Mouse (Mus musculus) embryo, embryonic 11.5 days (tissue): ENCODE results near the gene Slc38a4.

Experiments used
- DNase-seq: peaks from one replicate; pipeline ENCODE4 v3.0.0-alpha.2; 2012; ENCODE audit warnings: low read depth, low spot score

Slc38a4 gene

DNA sequence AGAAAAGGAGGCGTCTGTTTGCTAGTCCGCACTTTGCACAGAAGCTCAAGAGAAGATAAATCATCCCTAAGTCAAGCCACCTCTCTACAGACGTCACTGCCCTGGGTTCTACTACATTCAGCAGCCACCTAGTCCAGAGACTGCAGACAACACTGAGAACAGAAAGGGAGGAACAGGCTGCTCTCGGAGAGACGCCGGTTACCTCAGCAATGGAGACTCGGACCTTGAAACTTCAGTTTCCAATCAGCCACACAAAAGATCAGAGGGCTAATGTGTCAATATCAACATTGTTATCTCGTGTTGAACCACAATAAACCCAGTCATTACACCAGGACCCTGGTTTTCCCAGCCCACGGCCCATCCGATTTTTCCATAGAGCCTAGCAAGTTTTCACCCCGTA is 36.4 kb downstream of the Slc38a4 start:
- no peak for DNase-seq

DNA sequence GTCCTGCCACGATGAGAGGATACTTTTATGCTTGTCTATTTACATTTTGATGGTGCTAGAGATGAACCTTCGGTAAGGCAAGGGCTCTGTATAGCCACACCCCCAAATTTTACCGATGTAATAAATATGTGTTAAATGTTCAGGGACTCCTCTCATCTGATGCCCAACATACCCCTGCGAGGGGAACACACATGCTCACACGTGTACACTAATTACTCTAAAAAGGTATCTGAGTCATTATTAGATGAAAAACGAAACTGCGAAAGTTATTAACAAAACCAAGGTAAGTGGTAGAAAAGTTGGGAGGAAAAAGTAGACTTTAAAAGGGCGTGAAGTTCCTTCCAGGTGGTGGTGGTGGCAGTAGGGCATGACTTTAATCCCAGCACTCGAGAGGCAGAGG is 38.6 kb downstream of the Slc38a4 start:
- DNase-seq: no peak

DNA sequence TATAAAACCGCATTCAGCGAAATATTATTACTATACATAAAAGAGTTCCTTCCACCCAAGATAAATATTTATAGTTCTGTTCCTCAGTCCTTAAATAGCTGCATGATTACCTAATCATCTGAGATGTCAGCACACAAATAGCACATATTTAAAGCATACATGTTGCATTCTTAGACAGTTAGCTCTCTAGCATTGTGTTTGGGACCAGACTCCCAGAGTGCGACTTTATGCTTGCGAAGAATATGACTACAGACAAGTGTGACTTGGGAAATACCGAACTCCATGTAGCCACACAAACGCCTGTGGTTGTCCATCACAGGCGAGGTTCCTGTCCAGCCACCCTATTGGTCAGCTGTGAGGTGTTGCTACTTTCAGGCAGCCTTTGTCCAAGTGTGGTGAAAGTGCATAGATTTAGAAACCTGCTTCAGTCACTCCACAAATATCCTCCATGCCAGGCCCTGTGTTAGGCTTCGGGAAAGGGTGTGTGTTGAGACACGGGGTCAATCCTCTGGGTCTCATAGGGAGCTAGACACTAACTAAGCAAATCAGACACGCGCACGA is 40.6 kb downstream of the Slc38a4 start:
- DNase-seq: no peak

DNA sequence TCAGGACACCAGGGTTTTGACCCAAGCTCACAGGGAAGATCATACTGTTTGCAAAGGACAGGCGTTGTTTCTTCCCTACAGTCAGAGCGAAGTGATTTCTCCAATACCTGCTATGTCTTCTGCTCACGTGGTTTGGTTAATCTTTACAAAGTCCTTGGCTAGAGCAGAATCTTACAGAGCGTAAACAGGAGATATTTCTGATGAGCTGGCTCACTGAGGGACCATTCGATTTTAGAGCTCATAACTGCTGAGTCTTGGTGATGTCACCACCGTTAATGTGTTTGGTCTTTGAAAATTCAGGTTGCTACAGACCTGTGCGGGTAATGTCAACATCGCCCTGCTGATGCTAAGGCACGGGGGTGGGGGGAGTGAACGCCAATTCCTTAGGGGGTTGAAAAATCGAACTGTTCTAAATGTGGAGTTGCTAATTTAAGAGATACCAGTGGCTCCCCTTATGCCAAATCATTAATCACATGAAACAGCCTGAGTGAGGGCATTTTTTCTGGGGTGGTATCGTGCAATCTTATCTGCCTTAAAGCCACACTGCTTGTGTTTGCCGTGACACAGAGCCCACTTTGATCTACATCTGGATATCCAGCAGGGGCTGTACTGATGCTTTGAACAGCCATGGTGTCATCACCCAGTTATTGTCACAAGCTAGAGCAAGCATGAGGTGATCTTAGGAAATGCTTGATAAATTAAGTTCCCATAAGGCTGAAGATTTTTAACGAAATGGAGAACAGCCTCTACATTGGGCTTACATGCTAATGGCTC is 44.0 kb downstream of the Slc38a4 start:
- DNase-seq: no peak

DNA sequence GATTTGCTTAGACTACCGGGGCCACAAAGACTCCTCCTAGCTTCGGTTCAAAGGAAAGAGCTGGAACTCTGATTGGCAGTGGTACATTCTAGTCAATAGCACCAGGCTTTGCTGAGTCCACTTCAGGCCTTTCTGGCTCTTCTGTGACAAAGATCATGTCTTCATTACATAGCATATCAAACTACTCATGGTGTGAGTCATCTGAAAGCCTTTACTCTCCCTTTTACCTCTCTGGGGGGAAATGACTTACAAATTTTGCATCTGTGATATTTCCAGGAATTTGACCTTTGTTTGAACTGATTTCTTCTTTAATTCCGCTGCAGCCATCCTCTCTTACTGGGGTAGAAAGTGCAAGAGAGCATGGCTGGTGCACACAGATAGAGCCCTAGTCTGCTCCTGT is 46.5 kb downstream of the Slc38a4 start:
- no peak for DNase-seq

DNA sequence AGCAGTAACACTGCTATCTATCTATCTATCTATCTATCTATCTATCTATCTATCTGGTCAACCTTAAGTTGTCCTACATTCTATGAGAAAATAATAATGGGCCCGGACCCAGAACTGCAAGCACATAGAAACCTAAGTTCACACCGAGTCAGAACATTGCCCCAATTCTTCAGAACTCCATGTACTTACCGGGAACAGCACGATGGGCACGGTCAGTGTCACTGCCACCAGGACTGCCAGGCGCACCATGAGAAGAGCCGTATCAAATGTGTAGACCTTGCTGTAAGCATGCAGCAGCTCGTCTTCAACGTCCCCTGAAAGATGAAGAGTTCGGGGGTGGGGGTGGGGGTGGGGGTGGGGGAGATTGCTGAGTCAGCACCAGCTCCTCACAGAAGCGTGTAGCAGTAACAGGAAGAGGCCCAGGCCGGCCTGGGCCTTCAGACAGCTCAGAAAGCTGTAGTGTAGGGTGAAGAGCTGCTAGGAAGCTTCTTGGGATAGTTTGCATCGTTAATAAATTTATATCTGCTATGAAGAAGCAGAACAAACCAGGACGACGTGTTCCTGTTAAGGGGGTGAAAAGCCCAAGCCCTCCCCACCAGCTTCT is 50.0 kb downstream of the Slc38a4 start:
- no peak for DNase-seq

DNA sequence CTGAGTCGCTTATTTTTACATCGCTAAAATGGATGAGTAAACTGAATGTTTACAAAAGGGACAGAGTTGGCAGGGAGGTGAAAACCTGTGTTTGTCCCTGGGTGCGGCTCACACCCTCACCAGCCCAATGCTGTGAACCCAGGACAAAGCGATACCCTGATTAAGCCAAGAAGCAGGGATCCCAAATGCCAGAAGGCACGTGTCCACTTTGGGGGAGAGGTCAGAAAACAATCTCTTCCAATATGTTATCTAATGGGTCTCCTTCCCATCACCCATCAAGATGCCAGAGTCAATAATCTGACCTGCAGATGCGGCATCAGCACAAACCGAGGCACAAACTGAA is 51.3 kb downstream of the Slc38a4 start:
- DNase-seq: no peak

DNA sequence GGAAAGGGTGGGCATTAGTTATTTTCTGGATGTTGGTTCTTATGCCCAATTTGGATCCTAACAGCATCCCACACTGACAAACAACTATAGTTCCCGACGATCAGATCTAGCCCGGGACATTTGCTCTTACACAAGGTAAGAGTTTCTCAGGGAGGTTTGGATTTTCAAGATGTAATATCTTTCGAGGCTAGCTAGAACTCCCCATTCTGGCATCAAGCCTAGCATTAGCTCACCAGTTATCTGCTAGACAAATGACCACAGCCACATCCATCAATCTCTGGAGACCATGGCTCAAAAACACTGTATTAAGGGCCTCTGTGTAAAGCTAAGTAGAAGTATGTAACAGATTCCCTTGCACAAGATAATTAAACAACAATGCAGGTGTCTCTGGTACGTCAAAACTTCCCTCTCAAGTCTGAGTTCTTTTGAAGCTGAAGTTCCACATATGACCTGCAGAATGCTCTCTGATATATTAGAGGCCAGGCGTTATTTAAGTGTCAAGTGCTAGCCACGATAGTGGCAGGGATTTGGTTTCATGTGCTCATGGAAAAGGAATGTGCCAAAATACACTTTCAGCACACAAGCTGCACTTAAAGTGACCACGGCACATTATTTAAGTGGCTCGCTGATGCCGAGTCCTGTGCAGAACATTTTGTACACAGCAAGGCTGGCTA is 51.8 kb downstream of the Slc38a4 start:
- peak; percentile 19 for DNase-seq

DNA sequence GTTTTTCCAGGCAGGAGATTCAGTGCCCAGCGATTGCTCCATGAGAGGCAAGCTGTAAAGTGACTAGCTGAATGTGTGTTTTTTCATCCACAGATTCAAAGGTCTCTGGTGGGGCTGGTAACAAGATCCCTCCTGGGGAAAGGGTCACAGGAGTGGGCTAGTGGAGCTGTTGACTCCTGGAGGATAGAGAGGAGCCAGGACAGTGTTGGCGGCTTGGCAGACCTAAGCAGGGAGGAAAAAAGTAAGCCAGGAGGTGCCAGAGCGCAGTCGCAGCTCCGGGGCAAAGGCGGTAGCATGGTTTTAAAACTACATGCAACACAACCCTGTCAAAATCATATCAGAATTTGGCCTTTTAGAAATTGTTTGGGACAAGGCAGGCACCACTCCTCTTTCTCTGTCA is 52.6 kb downstream of the Slc38a4 start:
- DNase-seq: no peak

DNA sequence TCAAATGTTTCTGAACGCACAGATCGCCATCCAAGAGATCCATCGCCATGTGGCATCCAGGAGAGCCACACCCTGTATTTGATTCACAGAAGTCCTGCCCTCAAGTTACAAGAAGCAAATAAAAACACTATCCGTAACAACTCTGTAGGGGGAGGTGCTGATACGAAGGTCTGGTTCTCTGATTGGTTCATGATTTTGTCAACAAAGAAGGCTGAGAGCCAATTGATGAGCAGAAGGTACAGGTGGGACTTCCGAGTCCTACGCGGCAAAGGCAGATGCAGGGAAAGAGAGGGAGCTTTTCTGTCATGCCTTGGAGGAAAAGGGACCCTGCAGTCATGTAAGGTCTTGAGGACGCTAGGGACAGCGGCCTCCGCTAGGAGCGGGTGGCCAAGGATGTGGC is 53.0 kb downstream of the Slc38a4 start:
- no peak for DNase-seq

DNA sequence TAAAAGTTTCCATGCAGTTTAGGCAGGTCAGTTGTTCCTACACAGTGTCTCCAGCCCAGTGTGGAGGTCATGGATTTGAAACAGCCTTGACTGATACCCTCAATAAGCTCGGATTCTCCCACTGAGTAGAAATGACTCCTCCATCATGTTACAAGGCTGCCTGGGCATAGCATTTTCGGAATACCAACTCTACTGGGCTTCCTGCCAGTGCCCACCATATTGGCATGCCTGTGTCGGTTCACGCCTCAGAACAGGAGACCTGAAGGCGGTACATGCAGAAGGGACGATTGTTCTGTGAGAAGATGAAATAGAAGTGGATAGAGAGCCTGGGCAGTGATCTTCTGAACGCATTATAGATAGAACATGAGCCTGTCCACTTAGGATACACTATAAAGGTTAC is 53.9 kb downstream of the Slc38a4 start:
- DNase-seq: no peak

DNA sequence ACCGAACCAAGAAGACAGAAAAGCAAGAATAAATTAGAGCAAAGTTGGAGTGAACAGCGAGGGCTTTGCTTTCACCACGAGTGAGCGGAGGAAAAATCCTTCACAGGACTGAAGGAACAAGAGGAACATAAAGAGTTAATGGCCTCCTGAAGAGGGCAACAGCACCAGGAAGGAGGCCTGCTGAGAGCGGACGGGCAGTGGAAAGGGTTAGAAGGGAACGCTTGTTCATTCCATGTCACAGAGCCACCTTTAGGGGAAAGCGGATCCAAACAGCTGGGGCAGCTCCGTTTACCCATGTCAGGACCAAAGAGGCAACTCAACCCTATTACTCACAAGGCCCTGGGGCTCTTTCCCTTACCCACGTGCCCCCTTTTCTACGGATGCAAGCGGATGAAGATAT is 54.3 kb downstream of the Slc38a4 start:
- DNase-seq: peak; percentile 17

DNA sequence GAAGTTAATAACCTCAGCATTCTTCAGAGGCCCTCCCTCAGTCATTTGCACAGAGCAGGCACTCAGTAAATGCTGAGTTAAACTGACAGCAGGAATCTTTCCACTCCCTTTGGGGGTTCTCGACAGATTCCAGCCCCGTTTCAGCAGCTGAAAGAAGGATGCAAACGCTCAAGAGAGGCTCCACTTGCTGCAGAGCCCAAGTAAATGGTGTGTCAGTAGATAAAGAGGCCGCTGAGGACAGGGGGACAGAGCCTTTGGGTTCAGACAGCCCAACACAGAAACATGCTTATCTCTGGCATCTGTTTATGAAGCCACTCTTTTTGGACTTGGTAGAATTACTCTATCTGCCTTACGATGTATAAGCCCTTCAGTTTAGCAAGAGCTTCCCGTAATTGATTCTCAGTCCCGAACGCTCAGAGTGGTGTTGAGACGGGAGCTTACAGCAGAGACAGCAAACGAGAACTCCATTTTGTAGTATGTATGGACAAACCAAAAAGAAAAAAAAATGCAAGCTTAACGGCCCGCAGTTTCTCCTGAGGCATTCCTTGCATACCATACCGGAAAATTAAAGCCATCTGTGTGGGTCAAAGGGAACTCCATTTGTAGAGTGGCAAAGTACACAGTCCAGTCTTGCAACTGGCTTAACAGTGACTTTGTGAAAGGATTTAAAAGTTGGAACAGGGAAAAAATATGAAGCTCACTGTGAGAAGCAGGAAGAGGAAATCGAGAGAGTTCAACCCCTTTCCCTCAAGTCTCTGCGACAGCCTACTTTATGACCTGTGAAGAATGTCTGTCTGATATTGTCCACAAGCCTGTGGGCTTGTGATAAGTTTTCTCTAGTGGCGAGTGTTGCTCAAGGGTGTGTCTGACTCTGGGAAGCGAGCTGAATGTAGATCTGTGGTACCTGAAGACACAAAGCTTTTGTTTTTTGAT is 55.2 kb downstream of the Slc38a4 start:
- peak; percentile 67 for DNase-seq

DNA sequence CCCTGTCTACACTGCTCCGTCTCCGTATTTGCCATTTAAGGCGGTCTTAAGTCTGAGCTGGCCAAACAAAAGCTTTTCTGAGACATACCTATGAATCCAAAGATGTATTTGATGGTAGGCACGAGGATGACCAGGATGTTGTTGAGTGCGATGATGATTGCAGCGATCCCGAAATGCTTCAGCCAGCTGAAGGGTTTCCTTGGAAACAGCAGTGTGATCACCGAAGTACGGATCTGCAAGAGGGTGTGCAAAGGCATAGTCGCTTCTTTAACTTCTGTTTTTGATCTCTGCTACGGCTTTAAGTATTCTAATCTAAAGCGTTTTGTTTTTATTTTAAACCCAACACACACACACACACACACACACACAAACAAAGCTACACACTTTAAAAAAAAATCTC is 56.4 kb downstream of the Slc38a4 start:
- DNase-seq: no peak

DNA sequence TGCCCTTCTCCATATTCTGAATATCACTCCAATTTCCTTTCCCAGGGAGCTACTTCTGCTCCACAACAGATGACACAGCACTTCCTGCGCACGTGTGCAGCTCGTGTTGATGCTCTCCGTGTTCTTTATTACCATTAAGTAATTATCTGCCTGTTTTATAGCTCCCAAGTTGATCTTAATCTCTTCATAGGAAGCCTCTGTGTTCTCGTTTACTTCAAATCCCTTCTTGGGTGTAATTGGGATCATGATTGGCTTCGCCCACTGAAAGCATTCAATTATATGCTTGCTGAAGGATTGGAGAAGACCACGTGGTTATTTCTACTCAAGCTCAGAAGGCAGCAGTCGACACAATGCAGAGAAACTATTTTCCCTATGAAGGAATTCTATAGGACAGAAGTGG is 70.1 kb downstream of the Slc38a4 start:
- DNase-seq: no peak

DNA sequence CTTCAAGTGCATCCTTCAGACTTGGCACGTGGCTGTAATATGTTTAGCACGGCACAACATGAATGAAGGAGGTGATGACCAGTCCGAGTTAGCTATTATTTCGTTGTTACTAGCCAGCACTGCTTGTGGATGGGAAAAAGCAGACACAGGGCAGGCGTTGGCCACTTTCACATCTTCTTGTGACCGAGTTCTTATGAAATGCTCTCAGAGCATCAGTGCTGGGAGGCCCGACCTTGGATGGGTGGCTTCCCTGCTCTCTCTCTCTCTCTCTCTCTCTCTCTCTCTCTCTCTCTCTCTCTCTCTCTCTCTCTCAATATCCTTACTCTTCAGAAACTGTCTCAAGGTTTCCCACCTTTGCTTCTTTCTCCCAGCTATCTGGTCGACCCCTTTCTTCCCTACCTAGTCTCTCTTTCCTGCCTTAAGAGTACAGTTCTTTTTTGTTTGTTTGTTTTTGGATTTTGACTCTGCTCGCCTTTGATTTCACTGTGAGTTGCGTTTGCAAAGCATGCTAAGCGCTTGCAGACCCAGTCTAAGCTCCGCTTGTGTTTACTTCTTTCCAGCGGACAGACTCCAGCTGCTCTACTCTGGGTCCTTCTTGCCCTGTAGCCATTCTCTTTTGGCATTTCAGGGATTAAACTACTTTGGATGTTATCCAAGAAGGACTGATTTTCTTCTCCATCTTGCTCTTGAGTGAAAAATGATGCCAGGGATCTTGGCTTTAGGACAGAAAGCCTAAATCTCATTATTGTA is 72.0 kb downstream of the Slc38a4 start:
- DNase-seq: no peak

DNA sequence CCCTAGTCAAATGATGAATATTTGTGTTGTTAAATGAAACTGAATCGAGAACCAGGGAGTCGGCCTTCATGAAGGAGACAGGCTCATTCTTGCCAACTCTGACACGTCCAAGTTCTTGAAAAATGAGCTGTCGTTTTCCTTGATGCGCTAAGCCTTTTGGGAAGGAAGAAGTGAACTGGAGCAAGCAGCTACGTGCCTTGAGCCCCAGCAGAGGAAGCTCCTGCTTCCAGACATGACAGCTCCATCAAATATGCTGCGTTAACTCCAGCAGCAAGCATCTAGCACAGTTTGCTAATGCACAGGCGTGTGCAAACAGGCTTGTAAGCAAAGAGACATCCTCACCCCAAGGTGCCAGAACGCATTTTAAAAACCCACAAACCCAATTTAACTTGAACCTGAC is 80.6 kb downstream of the Slc38a4 start:
- DNase-seq: no peak

DNA sequence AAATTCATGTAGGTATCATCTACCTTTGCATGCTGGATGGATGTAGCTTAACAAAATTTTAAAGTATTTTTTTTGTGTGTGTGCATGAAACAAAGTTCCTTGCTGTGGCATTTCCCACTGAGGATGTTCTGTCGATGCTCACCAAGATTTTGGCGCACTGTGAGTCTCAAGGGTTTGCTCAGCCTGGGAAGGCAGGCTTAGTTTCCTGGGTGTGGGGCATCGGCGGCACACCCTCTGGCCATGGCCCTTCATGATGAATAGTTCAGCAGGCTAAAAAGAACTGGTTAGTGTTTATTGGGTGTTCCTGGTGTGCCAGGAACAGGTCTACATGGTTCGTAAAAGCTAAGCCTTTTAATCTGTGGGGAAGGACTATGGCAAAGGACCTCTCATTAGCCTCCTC is 81.6 kb downstream of the Slc38a4 start:
- DNase-seq: no peak

DNA sequence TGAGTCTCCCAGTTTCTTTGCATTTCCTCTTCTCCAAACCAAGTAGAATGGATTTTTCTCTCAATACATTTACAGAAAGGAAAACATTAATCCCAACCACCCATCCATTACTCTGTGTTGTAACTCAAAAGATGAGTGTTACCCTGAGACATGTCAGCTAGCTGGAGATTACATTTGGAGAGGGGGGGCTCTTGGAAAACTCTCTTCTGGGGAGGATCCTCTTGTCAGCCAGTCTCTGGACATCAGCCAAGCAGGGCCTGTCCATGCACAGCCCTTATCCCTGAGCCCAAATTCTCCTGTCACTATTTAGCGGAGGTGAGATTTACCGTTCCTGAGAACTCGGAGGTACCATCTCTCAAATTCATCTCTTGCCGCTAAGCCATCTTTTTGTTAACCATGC is 82.4 kb downstream of the Slc38a4 start:
- DNase-seq: no peak

DNA sequence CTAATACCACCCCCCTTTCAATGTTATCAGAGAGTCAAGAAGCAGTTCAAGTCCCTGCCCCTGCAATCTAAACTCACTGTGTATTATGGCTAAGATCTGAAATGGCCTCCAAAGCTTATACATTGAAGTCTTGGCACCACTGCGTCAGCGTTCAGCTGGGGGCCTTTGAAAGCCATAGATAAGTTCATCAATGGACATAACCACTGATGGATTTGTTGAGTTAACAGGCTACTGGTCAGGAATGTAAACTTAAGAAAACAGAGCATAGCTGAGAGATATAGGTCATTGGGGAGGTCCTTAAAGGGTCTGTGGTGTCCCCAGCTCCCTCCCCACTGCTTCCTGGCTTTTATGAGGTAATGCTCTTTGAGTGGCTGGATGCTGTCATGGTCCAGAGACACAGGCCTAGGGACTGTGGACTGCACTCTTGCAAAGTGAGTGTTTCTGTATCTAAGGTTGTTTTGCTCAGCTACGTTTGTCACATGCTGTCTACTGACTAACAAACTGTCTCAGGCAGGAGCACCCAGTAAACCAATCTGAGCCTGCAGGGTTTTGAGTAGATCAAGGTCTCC is 83.0 kb downstream of the Slc38a4 start:
- DNase-seq: no peak

DNA sequence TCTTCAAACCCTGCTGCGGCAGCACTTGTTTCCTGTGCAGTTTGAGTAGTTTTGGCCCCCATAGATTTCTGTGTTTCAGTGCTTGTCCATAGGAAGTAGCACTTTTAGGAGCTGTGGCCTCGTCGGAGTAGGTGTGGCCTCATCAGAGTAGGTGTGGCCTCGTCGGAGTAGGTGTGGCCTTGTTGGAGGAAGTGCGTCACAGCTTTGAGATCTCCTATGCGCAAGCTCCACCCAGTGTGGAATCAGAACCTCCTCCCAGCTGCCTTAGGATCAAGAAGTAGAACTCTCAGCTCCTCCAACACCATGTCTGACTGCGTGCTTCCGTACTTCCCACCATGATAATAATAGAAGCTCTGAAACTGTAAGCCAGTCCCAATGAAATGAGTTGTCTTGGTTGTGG is 83.8 kb downstream of the Slc38a4 start:
- no peak for DNase-seq
